Mouse (Mus musculus): ENCODE measurements around the gene Tmem235.

- no peak for TF ChIP-seq CTCF (IDR thresholded peaks at IDR 0.05; ENCODE audit: extremely low read depth, insufficient read depth, low read length)
- TF ChIP-seq POLR2A (IDR thresholded peaks at IDR 0.05; ENCODE audit: extremely low read depth, insufficient read depth, low read length): no peak
These were observed 18.3 kb downstream of the Tmem235 start for GRCm38 (mm10) chr11:117878892-117879291.

Measured in cortical plate, adult 2 months (tissue).